Comparison of ENCODE assay signal across 11 mouse cellular contexts in genomic region chr7:140908181-140908580, GRCm38 (mm10). TPM values are rescaled to one million over a fixed set of nuclear protein-coding genes. Genes with fewer than 3 reads are reported as not detected.
DNase-seq lines count a peak whose midpoint lies in the region; ATAC-seq and TF ChIP-seq lines count a peak whose summit lies in the region.
"Had no signal": no experiment of that assay in that cellular context is flagged by ENCODE, and none has a peak within 500 bp of the region (broad histone marks: within the 10 kb centered on the region; RNA-seq: fewer than 3 reads in every experiment).

No protein-coding gene starts in this region.

- H3K36me3 ChIP-seq in forebrain, embryonic 10.5 days (replicated peaks), result no peaks in the 10 kb centered on the region
- H3K36me3 ChIP-seq in forebrain, embryonic 11.5 days (ENCODE audit: control insufficient read depth, insufficient read depth, low read length), result no peaks in the 10 kb centered on the region
- no peaks in the 10 kb centered on the region for H3K36me3 ChIP-seq in lung, postnatal 0 days (ENCODE audit: insufficient read depth, low read length)
- no peaks in the 10 kb centered on the region for H3K36me3 ChIP-seq in limb, embryonic 12.5 days
- H3K36me3 ChIP-seq: neural tube, embryonic 13.5 days had no signal

- no peak overlapping the region for H3K4me2 ChIP-seq in forebrain, embryonic 11.5 days (ENCODE audit: low read depth, low read length, severe bottlenecking)
- H3K4me2 ChIP-seq in lung, postnatal 0 days (replicated peaks; ENCODE audit: low read depth, low read length), result no peak overlapping the region; the same call in 1 of the 2 replicates
- peak overlapping the region; percentile 59; the same call in 1 of the 2 replicates for H3K4me2 ChIP-seq in limb, embryonic 12.5 days

- 51% methylated on average over 7 of the region's 7 CpGs for WGBS in forebrain, embryonic 10.5 days
- WGBS in forebrain, embryonic 11.5 days, result 52% methylated on average over 7 of the region's 7 CpGs
- 38% methylated on average over 7 of the region's 7 CpGs for WGBS in lung, postnatal 0 days
- WGBS in limb, embryonic 12.5 days, result 43% methylated on average over 7 of the region's 7 CpGs

- peak; percentile 18; the same call in 1 of the 2 replicates for TF ChIP-seq EP300 in lung, postnatal 0 days (IDR thresholded peaks at IDR 0.05)

- ATAC-seq in forebrain, embryonic 11.5 days (replicated peaks; ENCODE audit: low FRiP score), result no peak
- ATAC-seq in lung, postnatal 0 days, result peak; percentile 63
- no peak for ATAC-seq in limb, embryonic 12.5 days (ENCODE audit: insufficient number of reproducible peaks, insufficient read depth, low FRiP score, low TSS enrichment, low read depth)
- peak; percentile 2; the same call in 1 of the 2 replicates for ATAC-seq in megakaryocyte-erythroid progenitor cell, adult 5-6 weeks (replicated peaks; ENCODE audit: low FRiP score, low TSS enrichment, poor library complexity, severe bottlenecking)

- TF ChIP-seq CTCF in lung, postnatal 0 days (IDR thresholded peaks at IDR 0.05), result no peak

- no peak overlapping the region for H3K9ac ChIP-seq in forebrain, embryonic 11.5 days (ENCODE audit: low read length)
- no peak overlapping the region for H3K9ac ChIP-seq in lung, postnatal 0 days (replicated peaks; ENCODE audit: low read depth)
- no peak overlapping the region for H3K9ac ChIP-seq in limb, embryonic 12.5 days (replicated peaks)

- peak overlapping the region; percentile 46; the same call in 1 of the 2 replicates for H3K4me3 ChIP-seq in forebrain, embryonic 10.5 days
- H3K4me3 ChIP-seq in forebrain, embryonic 11.5 days (ENCODE audit: low read depth, low read length), result no peak overlapping the region
- no peak overlapping the region for H3K4me3 ChIP-seq in lung, postnatal 0 days (ENCODE audit: low read depth, low read length)
- H3K4me3 ChIP-seq in limb, embryonic 12.5 days (replicated peaks), result no peak overlapping the region

- no peaks in the 10 kb centered on the region for H3K9me3 ChIP-seq in forebrain, embryonic 10.5 days
- H3K9me3 ChIP-seq in forebrain, embryonic 11.5 days (ENCODE audit: control insufficient read depth, low read length), result no peaks in the 10 kb centered on the region
- no peaks in the 10 kb centered on the region for H3K9me3 ChIP-seq in lung, postnatal 0 days (ENCODE audit: low read length)
- no peaks in the 10 kb centered on the region for H3K9me3 ChIP-seq in limb, embryonic 12.5 days
- H3K9me3 ChIP-seq: neural tube, embryonic 13.5 days had no signal

- no peak overlapping the region for H3K27ac ChIP-seq in forebrain, embryonic 10.5 days
- no peak overlapping the region for H3K27ac ChIP-seq in forebrain, embryonic 11.5 days (ENCODE audit: low read depth, low read length)
- H3K27ac ChIP-seq in lung, postnatal 0 days (ENCODE audit: low read length), result no peak overlapping the region
- no peak overlapping the region for H3K27ac ChIP-seq in limb, embryonic 12.5 days
- H3K27ac ChIP-seq: neural tube, embryonic 13.5 days had no signal

- no peak for DNase-seq in forebrain, embryonic 10.5 days (ENCODE audit: extremely low spot score, low spot score)
- DNase-seq in forebrain, embryonic 11.5 days (ENCODE audit: low spot score), result no peak
- peak; percentile 68 for DNase-seq in lung, postnatal 0 days (ENCODE audit: low spot score)
- no peak for DNase-seq in lung, postnatal 14 days
- DNase-seq in spleen, postnatal 4 days (ENCODE audit: low spot score in 2 of 2), result no peak
- no peak for DNase-seq in gastrocnemius, postnatal 25 days

- H3K27me3 ChIP-seq in forebrain, embryonic 10.5 days (ENCODE audit: poor library complexity, severe bottlenecking), result peaks cover 12% of the 10 kb centered on the region; the same call in 1 of the 2 replicates
- H3K27me3 ChIP-seq in forebrain, embryonic 11.5 days (ENCODE audit: control insufficient read depth, insufficient read depth, low read length), result no peaks in the 10 kb centered on the region
- H3K27me3 ChIP-seq in lung, postnatal 0 days (replicated peaks; ENCODE audit: insufficient read depth, low read length), result no peaks in the 10 kb centered on the region
- H3K27me3 ChIP-seq in limb, embryonic 12.5 days, result 0 out of 2 replicates have a peak, but pooled peaks cover 4% of the 10 kb centered on the region
- H3K27me3 ChIP-seq: neural tube, embryonic 13.5 days had no signal

- peaks cover 7% of the 10 kb centered on the region for H3K4me1 ChIP-seq in forebrain, embryonic 10.5 days
- peaks cover 3% of the 10 kb centered on the region; the same call in 1 of the 2 replicates for H3K4me1 ChIP-seq in forebrain, embryonic 11.5 days (replicated peaks; ENCODE audit: control insufficient read depth, insufficient read depth, low read length)
- no peaks in the 10 kb centered on the region for H3K4me1 ChIP-seq in lung, postnatal 0 days (ENCODE audit: insufficient read depth, low read depth, low read length)
- peaks cover 9% of the 10 kb centered on the region; the same call in 1 of the 2 replicates for H3K4me1 ChIP-seq in limb, embryonic 12.5 days (replicated peaks)

RNA-seq across cellular contexts. Expression of gene Cox8b, which starts 7.9 kb away (rescaled TPM):
- not detected in 2 replicates for polyA plus RNA-seq in forebrain, embryonic 10.5 days (2016; fragmentation: Nextera tagmentation; extraction: Ambion mirVana)
- not detected in 2 replicates for polyA plus RNA-seq in forebrain, embryonic 11.5 days (2014; fragmentation: Nextera tagmentation; extraction: Ambion mirVana)
- polyA plus RNA-seq in lung, postnatal 0 days (2015; fragmentation: Nextera tagmentation; extraction: Ambion mirVana), result 13.1 and 18.3 TPM in 2 replicates
- polyA plus RNA-seq in limb, embryonic 12.5 days (2016; fragmentation: Nextera tagmentation; extraction: Ambion mirVana), result 1.9 and 2.7 TPM in 2 replicates
- not detected in 2 replicates for total RNA-seq in megakaryocyte-erythroid progenitor cell, adult 5-6 weeks (2014; fragmentation: Nextera tagmentation)
- total RNA-seq in megakaryocyte-erythroid progenitor cell, adult 5-6 weeks (2017), result not detected in 2 replicates
- 1,000 to 10,000 TPM; 1,696 to 1,975 TPM for total RNA-seq in gastrocnemius, postnatal 25 days (2021)

RNA-seq across cellular contexts. Expression of gene Nlrp6, which starts 12.5 kb away (rescaled TPM):
- 0.06 and 0.10 TPM in 2 replicates for polyA plus RNA-seq in forebrain, embryonic 10.5 days (2016; fragmentation: Nextera tagmentation; extraction: Ambion mirVana)
- 0.11 and 0.37 TPM in 2 replicates for polyA plus RNA-seq in forebrain, embryonic 11.5 days (2014; fragmentation: Nextera tagmentation; extraction: Ambion mirVana)
- 0.07 and 0.10 TPM in 2 replicates for polyA plus RNA-seq in lung, postnatal 0 days (2015; fragmentation: Nextera tagmentation; extraction: Ambion mirVana)
- not detected in 2 replicates for polyA plus RNA-seq in limb, embryonic 12.5 days (2016; fragmentation: Nextera tagmentation; extraction: Ambion mirVana)
- 0.52 TPM in 1 of 2 replicates, not detected in the other for total RNA-seq in megakaryocyte-erythroid progenitor cell, adult 5-6 weeks (2014; fragmentation: Nextera tagmentation)
- total RNA-seq in megakaryocyte-erythroid progenitor cell, adult 5-6 weeks (2017), result not detected in 2 replicates
- total RNA-seq in gastrocnemius, postnatal 25 days (2021), result not detected
- total RNA-seq: gastrocnemius, adult 2 months; heart, postnatal 4 days had no signal

RNA-seq across cellular contexts. Expression of gene Sirt3, which starts 26.1 kb away (rescaled TPM):
- 26.8 and 28.4 TPM in 2 replicates for polyA plus RNA-seq in forebrain, embryonic 10.5 days (2016; fragmentation: Nextera tagmentation; extraction: Ambion mirVana)
- polyA plus RNA-seq in forebrain, embryonic 11.5 days (2014; fragmentation: Nextera tagmentation; extraction: Ambion mirVana), result 24.3 and 25.2 TPM in 2 replicates
- polyA plus RNA-seq in lung, postnatal 0 days (2015; fragmentation: Nextera tagmentation; extraction: Ambion mirVana), result 23.7 and 25.8 TPM in 2 replicates
- 28.3 and 29.9 TPM in 2 replicates for polyA plus RNA-seq in limb, embryonic 12.5 days (2016; fragmentation: Nextera tagmentation; extraction: Ambion mirVana)
- 27.7 and 32.4 TPM in 2 replicates for total RNA-seq in megakaryocyte-erythroid progenitor cell, adult 5-6 weeks (2014; fragmentation: Nextera tagmentation)
- 18.2 and 23.4 TPM in 2 replicates for total RNA-seq in megakaryocyte-erythroid progenitor cell, adult 5-6 weeks (2017)
- total RNA-seq in gastrocnemius, postnatal 25 days (2021), result 10 to 100 TPM; 25.4 to 26.6 TPM

RNA-seq across cellular contexts. Expression of gene Psmd13, which starts 26.4 kb away (rescaled TPM):
- 354 and 374 TPM in 2 replicates for polyA plus RNA-seq in forebrain, embryonic 10.5 days (2016; fragmentation: Nextera tagmentation; extraction: Ambion mirVana)
- 242 and 244 TPM in 2 replicates for polyA plus RNA-seq in forebrain, embryonic 11.5 days (2014; fragmentation: Nextera tagmentation; extraction: Ambion mirVana)
- polyA plus RNA-seq in lung, postnatal 0 days (2015; fragmentation: Nextera tagmentation; extraction: Ambion mirVana), result 157 and 164 TPM in 2 replicates
- 271 and 302 TPM in 2 replicates for polyA plus RNA-seq in limb, embryonic 12.5 days (2016; fragmentation: Nextera tagmentation; extraction: Ambion mirVana)
- total RNA-seq in megakaryocyte-erythroid progenitor cell, adult 5-6 weeks (2014; fragmentation: Nextera tagmentation), result 86.3 and 118 TPM in 2 replicates
- total RNA-seq in megakaryocyte-erythroid progenitor cell, adult 5-6 weeks (2017), result 169 and 203 TPM in 2 replicates
- 10 to 100 TPM; 79.5 to 88.7 TPM for total RNA-seq in gastrocnemius, postnatal 25 days (2021)

RNA-seq across cellular contexts. Expression of gene Pgghg, which starts 33.0 kb away (rescaled TPM):
- polyA plus RNA-seq in forebrain, embryonic 10.5 days (2016; fragmentation: Nextera tagmentation; extraction: Ambion mirVana), result 14.2 and 14.5 TPM in 2 replicates
- 15.8 and 16.1 TPM in 2 replicates for polyA plus RNA-seq in forebrain, embryonic 11.5 days (2014; fragmentation: Nextera tagmentation; extraction: Ambion mirVana)
- polyA plus RNA-seq in lung, postnatal 0 days (2015; fragmentation: Nextera tagmentation; extraction: Ambion mirVana), result 12.7 and 14.4 TPM in 2 replicates
- polyA plus RNA-seq in limb, embryonic 12.5 days (2016; fragmentation: Nextera tagmentation; extraction: Ambion mirVana), result 18.9 and 21.5 TPM in 2 replicates
- total RNA-seq in megakaryocyte-erythroid progenitor cell, adult 5-6 weeks (2014; fragmentation: Nextera tagmentation), result 12.2 and 18.7 TPM in 2 replicates
- total RNA-seq in megakaryocyte-erythroid progenitor cell, adult 5-6 weeks (2017), result 6.1 and 7.2 TPM in 2 replicates
- 1 to 10 TPM; 4.3 to 4.6 TPM for total RNA-seq in gastrocnemius, postnatal 25 days (2021)

Comparison
In these comparisons a context has a peak if more than half of its experiments do, and no peak if none do; other contexts are left out.
1. ATAC-seq: peak in lung, postnatal 0 days (single experiment) and megakaryocyte-erythroid progenitor cell, adult 5-6 weeks (single experiment); none in forebrain, embryonic 11.5 days (single experiment) and limb, embryonic 12.5 days (single experiment).